Mouse (Mus musculus) heart, adult 11 months (tissue): ENCODE data around the gene Traf4.

Source experiments
- DNase-seq: peaks from one replicate; pipeline ENCODE4 v3.0.0; 2022

The Traf4 gene

DNA sequence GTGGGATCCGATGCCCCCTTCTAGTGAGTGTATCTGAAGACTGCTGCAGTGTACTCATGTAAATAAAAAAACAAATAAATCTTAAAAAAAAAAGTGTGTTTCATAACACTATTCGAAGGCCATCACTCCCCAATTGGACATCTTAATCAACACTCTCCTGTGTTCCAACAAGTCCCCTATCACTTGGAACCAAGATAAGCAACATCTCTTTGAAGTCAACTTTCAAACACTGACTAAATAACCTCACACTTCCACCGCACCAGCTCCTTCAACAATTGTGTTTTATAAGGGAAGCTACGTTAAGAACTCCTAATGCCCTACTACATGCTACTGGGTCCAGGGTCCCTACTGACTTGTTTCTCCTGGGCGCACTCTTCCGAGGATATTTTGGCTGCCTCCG, 17.1 kb upstream of the Traf4 start:
- DNase-seq, result no peak

DNA sequence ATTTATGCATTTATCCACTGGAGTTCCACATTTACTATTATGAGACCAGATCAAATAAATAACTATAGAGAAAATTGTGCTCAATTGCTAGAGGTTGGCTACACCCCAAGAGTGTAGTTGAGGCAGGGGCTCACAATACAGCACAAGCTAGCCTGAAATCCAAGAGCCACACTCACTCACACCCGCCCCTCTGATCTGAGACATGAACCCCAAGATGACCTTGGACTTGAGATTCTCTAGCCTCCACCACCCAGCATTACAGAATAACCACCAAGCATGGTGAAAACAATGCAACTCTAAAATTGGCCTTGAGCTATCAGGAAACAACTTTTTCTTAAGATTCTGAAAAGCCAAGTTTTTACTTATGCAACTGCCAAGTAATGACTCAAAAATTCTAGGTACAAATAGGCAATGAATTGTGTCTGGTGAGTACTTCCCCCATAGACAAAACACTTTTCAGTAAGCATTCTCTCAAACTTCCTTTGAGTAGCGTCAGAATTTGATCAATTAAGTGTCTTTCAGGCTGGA, 16.5 kb upstream of the Traf4 start:
- peak; percentile 89 for DNase-seq

DNA sequence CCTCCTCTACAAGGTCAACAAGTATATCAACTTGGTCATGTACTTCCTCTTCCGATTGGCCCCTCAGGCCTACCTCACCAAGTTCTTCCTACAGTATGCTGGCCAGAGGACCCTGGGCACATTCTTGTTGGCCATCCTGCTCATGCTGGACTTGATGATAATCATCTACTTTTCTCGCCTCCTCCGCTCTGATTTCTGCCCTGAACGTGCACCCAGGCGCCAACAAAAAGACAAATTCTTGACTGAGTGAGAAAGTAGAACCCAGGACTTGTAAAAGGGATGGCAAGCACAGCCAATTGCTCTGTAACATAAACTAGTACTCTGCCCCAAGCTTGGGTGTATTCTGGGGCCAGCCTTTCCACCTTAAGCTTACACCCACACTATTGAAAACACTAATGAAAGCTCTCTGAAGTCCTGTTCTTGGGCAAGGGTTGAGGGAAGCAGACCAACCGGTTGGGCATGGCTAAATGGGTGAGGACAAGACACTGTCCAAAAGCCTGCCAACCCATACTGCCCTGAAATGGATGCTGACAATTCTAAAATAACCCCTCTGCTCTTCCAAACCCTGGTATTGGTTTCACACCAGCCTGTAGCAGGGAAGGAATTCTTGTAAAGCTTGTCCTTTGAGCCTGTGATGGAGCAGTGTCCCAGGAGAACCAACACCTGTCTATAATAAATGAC, 14.8 kb upstream of the Traf4 start:
- peak; percentile 87 for DNase-seq

DNA sequence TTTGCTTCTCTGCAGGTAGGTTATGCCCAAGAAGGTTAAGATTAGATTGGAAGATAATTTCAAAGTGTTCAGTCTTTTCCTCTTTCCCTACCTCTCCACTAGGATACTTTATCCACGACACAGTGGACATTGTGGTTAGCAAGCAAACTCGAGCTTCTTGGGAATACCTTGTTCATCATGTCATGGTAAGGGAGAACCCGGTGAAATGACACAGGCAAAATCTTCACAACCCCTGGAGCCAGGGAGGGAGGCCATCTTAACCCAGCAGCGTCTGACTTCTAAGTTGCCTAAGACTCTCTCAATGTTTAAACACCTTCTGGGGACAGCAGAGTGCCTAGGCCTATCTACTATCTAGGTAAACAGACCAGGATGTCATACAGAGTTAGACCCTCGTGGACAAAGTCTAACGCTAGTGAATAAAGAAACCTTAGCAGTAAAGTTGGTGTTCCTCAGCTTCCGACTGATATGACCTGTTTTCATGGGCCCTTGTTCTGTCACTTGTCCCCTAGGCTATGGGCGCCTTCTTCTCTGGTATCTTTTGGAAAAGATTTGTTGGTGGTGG, 14.1 kb upstream of the Traf4 start:
- no peak for DNase-seq

DNA sequence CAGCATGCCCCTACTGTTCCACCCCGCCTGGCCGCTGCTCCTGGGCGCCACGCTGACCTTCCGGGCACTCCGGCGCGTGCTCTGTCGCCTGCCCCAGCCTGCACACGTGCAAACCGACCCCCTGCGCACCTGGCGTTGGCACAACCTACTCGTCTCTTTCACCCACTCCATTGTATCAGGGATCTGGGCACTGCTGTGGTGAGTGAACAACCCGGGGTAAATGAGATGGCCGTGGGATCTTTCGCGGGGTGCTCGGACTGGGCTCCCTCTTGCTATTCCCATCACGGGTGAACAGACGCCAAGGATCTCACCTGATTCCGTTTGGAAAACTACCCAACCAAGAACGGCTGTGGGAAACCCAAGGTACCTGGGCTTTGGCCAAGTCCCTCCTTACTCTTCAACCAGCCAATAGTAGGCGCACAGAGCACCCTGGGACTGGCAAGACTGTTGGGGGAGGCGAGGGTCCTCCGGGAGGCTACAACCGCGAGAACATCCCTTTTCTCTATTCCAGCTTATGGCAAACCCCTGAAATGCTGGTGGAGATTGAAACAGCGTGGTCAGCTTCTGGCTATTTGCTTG, 13.6 kb upstream of the Traf4 start:
- peak; percentile 97 for DNase-seq

DNA sequence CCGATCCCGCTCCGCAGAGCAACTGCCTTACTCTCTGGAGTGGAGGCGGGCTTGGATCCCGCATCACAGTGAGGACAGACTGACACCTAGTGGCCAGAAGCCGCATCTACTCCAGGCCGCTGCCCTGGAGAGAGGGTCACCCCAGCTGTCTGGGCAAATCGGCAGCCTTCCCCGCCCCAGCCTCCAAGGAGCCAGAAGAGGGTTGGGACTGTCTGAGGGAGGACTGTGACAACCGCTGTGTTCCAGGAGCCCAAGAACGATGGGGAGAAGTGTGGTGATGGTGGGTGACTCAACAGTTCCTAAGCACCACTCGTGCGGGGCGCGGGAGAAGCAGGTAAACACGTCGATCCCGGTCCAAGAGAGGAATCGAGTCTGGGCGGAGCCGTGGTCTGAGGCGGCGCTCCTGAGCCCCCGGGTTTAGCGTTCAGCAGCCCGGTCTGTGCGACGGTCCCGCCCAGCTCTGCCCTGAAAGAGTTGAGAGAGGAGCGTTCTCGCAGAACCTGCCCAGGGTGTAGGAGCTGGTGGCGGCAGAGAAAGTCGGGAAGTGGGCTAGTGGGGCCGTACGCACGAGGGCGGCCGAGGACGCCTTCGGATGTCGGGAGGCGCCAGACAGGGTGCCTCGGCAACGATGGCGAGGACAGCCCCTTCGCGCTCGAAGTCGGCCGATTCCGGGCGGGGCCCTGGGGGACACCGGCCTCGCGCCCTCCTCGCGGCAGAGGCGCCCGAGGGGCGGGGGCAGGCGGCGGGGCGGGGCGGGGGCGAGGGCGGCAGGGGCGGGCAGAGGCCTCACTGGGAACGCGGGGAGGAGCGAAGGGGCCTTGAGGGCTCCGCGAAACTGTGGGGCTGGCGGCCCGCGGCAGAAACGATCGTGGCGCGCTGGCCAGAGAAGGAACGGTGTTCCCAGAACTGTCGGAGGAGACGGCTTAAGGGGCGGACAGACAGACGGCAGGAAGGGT, 12.8 kb upstream of the Traf4 start:
- peak; percentile 99 for DNase-seq

DNA sequence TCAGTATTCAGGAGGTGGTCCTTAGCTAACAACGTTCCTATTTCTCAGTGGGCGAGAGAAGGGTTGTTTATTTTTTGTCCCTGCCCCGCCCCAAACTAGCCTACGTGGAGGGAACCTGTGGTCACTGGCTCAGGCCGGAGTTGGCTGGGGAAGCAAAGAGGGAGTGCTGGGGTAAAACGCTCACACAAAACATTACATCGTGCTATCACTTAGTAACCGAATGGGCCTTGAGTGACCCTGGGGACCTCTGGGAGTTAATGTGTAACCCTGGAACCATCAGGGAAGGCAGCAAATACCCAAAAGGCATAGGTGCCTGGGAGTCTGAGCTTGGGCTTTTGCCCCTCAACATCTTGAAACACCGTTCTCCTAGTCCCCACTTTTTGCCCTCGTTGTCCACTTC, 12.0 kb upstream of the Traf4 start:
- peak; percentile 96 for DNase-seq

DNA sequence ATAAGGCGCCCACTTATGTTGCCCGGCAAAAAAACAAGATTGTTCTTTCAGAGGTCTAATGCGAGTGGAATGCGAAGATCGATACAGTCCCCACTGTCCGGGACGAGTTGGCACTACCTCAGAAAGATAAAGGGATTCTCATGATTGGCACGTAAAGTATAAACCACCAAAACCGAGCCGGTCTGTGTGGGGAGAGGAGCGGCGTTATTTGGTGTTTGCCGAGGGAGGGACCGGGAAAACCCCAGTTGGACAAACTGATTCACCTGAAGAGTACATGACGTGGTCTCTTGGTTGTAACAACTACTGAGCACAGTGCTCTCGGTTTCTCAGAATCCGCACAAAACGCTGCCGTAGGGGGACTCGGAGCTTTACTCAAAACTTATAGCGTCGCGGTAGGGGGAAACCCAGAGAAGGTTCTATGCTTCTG, 11.5 kb upstream of the Traf4 start:
- DNase-seq, result peak; percentile 93

DNA sequence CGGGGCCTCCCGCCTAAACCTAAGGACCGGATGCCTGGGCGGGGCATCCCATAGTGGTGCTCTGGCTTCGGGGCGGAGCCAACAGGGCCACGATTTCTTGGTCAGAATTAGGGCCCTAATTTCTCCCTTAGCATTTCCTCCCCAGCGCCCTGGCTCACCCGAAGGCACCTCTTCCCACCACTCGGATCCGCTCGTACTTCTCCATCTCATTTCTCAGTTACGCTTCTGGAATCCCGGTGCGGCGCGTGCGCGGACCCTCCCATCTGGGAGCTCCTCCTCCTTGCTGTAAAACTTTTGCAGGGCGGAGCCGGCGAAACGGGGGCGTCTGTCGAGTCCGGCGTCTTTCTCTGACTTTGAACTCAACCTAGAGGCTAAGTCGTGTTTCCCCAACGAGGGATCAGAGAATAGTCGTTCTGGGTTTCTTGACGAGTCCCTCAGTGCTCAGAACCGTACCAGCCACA, 11.0 kb upstream of the Traf4 start, which contains the start of the genes Nek8 and Tlcd1:
TSS of gene Nek8 (minus strand) at position 274 of the 461 bp plus-strand sequence.
TSS of gene Tlcd1 (plus strand) at position 310 of the 461 bp plus-strand sequence.
- peak; percentile 99 for DNase-seq

DNA sequence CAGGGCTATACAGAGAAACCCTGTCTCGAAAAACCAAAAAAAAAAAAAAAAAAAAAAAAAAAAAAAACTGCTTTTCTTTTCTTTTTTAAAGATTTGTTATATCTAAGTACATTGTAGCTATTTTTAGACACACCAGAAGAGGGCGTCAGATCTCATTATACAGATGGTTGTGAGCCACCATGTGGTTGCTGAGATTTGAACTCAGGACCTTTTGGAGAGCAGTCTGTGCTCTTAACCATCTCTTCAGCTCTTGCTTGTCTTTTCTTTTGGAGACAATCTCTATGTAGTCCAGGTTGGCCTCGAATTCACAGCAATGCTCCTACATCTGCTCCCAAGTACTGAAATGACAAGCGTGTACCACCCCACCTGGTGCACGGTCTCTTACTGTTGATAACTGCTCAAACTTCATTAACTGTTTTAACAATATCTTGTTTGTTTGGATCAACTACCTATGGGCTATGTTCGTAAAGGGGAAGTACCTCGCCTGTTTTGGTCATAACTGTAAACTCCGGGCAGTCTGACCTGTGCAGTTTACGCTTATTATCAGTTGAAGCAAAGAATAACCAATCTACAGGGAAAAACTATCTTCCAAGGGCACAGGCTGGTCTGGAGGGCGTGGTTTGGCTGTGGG, 10.5 kb upstream of the Traf4 start:
- no peak for DNase-seq

DNA sequence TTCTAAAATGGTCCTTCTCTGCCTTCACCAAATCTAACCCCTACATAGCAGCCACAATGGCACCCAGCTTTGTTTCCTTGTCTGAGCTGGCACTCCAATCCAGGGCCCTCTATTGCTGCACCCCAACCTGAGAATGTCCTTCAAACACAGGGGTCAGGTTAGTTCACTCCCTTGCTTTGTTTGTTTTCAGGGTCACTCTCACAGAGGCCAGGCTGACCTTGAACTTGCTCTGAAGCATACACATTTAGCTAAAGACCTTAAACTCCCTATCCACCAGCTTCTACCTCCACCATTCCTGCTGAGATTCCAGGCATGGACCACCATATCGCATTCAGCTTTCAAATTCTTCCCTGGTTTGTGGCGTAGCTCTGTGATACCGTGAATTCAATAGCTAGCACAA, 9.1 kb upstream of the Traf4 start:
- DNase-seq, result no peak

DNA sequence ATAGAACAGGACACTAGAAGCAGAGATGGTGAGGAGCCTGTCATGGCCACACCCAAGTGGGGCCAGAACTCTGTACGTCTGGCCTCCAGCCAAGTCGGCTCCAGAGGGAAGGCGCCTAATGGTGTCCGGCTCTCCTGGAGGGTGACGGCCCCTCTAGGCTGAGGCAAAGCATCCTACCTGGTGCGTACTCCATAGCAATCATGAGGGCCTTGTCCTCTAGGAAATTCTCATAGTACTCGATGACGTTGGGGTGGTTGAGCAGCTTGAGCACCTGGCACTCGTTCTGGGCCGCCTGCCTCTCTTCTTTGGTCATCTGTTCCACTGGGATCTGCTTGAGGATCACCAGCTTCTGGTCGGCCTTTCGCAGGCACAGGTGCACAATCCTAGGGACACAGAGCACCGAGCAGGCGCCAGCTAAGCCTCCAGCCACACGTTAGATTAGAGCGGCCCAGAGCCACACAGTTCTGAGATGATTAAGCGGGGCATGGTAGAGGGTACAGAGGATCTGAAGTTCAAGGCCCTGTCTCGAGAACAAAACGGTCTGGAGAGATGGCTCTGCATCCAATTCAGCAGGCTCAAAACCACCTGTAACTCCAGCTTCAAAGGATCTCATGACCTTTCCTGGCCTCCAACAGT, 7.5 kb upstream of the Traf4 start:
- DNase-seq, result peak; percentile 91

DNA sequence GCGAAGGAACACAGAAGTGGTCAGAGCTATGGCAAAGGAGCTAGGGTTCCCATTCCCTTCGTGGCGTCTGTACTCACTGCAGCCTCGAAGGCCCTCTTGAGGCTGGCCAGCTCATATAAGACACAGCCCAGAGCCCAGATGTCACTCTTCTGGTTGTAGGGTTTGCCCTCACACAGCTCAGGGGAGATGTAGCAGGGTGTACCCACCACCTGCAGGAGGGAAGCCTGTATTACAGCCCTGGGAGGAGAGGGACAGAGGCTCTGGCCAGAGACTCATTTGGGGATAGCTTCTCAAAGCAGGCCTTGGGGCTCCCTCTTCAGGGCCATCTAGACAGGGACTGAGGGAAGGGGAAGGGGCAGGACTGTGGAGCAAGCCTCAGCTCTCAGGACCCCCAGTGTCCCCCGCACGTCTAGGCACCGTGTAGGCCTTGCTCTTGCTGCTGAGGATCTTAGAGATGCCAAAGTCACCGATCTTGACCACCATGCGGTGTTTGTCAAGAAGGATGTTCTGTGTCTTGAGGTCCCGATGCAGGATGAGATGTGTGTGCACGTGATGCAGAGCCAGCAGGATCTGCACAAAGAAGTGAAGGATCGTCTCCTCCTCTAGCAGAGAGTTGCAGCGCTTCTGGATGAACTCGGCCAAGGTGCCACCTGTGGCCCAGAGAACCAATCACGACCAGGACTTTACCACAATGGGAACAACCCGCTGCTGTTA, 6.8 kb upstream of the Traf4 start:
- DNase-seq, result peak; percentile 87

DNA sequence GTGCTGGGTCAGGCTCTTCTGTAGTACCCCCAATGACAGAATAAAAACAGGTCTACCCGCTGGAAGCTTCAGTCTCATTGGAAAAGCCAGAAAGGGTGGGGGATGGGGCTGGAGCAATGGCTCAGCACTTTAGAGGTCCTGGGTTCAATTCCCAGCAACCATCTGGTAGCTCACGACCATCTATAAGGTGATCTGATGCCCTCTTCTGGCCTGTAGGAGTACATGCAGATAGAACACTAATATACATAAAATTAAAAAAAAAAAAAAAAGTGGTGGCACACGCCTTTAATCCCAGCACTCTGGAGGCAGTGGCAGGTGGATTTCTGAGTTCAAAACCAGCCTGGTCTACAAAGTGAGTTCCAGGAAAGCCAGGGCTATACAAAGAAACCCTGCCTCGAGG, 5.9 kb upstream of the Traf4 start:
- DNase-seq, result no peak

DNA sequence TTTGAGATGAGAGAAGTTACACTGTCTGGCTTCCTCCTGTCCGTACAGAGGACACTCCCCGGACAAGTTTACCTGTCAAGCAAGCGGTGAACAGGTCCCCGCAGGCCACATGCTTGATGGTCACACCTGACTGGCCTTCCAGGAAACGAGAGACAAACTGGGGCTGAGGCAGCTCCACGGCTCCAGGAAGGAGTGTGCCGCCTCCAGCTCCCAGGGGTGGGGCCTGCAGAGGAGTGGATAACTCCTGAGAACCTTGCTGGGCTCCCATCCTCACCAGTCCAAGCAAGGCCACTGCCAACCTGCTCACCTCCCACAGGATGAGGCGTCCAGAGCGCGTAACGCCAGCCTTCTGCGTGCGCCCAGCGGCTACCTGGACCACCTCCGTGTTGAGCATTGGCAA, 4.9 kb upstream of the Traf4 start:
- DNase-seq, result peak; percentile 87

DNA sequence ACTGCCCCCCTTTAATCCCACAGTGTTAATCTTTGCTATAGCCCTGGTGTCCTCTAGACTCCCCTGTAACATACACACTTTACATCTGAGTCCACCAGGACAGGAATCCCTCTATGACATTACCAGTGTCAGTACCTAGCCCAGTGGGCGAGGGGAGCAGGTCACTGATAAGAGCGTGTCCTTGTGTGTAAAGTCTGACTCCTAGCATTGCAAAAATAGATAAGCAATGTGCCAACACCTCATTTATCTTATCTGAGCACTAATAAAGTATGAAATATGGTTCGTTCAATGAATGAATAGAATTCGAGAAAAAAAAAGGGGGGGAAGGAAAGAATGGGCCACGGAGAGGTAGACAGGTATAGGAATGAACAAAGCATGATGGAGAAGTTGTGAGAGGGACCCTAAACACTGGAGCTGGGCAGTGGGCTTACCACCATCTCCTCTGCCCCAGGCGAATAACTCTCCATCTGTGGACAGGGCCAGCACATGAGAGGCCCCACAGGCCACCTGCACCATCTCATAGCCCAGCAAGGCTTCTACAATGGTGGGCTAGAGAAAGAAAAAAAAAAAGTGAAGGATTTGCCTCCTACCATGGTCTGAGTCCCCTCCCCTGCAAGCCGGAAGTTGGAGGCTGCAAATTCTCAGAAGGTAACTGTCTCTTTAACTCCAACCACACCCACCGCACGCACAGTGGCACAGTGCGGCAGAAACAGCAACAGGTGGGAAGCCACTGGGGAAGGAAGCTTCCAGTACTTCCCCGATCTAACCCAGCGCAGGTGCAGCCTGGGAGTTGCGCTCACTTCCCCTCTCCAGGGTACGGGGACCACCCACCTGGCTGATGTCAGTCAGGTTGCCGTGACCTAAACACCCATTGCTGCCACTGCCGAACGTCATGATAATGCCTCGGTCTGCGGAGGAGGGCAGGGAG, 3.4 kb upstream of the Traf4 start:
- no peak for DNase-seq

DNA sequence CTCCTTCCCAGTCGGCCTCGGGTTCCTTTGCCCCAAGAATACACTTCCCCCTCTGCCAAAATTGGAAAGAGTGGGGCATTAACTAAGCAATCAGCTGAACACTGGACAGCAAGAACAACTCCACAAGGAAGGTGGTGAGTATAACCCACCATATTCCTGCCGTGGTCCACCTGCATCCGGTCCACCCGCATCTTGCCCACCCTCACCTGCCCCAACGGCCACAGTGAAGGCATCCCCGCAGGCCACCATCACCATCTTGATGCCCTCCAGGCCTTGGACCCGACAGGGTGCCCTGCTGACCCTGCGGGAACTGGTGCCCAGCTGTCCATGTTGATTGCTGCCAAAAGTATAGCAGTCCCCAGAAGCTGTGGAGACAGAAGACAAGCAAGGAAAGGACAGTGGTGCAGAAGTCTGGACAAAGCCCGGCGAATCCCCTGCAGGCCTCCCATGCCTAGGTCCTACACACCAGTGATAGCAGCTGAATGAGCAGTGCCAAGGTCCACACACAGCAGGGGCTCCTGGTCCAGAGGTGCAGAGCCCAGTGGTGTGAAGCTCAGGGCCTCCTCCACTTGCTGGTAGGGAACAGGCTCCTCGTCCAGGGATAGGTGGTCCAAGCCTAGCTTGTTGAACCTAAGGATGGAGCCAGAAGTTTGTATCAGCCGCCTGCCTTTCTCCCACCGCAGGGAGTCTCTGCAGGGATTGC, 2.0 kb upstream of the Traf4 start:
- peak; percentile 88 for DNase-seq

DNA sequence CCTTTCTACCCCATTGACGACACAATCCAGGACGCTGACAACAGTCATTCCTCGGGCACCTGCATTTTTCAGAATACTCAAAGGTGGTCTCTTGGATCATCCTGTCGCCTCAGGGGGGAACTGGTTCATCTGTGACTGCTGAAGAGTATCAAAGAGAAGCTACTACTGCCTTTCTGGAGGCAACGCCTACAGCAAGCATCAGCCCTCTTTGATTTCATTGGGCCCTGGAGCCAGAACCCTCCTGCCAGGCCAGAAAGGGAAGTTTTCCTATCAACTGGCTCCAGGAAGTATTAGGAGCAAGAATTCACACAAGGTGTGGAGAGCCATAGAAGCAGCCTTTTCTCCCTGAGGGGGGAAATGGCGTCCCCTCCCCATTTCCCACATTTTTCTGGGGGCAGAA, 1.3 kb upstream of the Traf4 start:
- no peak for DNase-seq

DNA sequence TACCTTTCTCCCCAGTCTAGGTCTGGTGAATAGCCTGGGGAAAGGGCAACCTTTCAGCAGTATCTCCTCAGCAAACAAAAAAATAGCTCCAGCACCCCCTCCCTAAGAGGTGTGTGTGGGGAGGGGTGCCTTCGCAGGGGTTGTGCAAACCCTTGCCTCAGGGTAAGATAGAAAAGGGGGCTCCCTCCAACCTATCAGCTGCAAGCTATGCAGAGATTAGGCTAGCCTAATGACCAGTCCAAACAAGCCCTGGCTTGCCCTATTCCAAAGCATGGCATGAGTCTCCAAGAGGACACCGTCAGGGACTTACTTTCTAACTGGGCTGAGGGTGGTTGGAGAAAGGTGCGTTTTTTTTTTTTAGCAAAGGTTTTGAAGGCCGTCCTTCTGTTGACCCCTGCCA, 772 bp upstream of the Traf4 start:
- peak; percentile 85 for DNase-seq

DNA sequence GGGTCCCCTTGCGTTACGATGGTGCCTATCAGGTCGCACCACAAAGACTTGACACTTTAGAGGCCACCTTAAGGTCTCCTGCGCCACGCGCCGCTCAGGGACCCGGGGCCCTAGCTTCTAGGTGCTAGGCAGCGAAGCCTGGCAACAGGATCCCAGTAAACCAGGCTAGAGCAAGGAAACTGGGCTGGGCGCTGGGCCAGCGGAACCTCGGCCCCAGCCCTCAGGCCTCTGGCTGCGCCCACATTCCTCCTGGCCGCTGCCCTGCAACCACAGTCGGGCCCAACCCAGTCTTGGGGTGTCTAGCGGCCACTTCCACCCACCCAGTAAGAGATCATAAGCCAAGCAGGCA, 346 bp upstream of the Traf4 start:
- DNase-seq, result no peak
